Mouse (Mus musculus) kidney, adult 2 months (tissue): ENCODE results near the gene Gabarapl2.

ENCODE experiments used
- CTCF ChIP-seq: fragments of 200-500 bp; conservative IDR thresholded peaks from 2 replicates; pipeline ENCODE4 v1.5.1; 2011; ENCODE audit warnings: low read depth, mild to moderate bottlenecking, control low read depth, low read length, moderate library complexity, mixed read lengths; ENCODE audit not compliant: insufficient read depth, insufficient read length
- POLR2A ChIP-seq: fragments of 200-500 bp; IDR thresholded peaks from one replicate; pipeline ENCODE4 v1.6.1; 2011; ENCODE audit warnings: low read depth, low read length, control low read depth

- TF ChIP-seq CTCF = no peak
- no peak for TF ChIP-seq POLR2A
Measured at GRCm38 (mm10) chr8:111960591-111961321, 20.3 kb downstream of the Gabarapl2 start.
